Mouse (Mus musculus): ENCODE measurements around the gene Srp54a.
"Not testable (repeated sequence)": the region's sequence is repeated elsewhere in the genome, so short reads cannot be mapped to it uniquely, and the experiment has no call there.

Srp54a gene

DNA sequence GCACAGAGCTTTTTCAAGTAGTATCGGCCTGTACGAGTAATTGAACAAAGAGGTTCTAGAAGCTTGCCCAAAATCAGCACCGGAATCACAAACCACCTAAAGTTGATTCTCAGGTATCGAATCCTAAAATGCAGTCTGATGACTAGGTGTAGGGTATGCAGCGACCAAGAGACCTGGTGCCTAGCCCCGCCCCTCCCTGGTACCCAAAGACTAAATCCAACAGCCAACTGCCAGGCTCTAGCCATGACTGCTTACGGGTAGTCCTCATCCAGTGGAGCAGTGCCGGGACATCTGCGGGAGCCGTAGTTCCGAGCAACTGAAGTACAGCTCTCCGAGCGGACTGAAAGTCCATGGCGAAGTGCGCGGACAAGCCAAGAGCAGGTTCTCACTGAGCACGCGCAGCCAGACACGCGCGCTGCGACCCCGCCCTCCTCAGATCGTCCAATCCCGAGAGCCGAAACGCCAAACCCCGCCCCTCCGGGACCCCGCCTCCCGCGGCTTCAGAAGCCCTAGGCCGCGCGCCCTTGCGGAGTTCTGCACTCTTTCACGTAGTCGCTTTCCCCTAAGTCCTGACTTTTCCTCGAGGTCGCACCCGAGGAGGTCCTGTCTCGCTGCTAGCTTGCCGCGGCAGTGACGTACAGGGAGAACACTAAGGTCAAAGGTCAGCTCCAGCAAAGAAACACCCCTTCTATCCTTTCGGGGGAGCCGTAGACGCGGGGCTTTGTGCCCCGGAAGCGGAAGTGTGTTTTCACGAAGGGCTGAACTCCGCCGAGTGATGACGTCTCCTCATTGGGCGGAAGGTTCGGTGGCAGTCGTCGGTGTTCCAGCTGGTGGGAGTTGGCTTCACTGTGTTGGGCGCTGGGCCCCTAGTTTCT lies at the start of gene Srp54a, which contains the start of gene 2700097O09Rik:
Srp54a (plus strand) TSS at position 537 of the 875 bp plus-strand sequence.
2700097O09Rik (minus strand) TSS at position 385 of the 875 bp plus-strand sequence.
- DNase-seq (ENCODE audit: low spot score) = peak; percentile 78

DNA sequence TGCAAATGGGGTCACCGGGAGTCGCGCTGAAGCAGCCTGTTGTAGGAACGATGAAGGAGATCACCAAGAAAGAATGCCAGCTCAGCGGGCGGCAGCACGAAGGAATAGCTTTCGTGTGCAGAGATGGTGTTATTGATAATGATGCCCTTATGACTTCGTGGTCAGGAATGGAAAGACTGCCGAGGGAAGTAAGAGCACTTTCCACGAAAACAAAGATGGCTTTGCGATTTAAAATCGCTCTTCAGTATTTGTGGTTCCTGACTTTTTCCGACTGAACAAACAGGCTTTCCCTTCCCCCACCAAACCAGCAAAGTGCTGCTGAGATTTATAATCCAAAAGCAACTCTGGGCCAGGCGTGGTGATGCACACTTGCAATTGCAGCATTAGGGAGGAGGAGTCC lies 39.1 kb upstream of the Srp54a start:
- no peak for DNase-seq (ENCODE audit: low spot score)

DNA sequence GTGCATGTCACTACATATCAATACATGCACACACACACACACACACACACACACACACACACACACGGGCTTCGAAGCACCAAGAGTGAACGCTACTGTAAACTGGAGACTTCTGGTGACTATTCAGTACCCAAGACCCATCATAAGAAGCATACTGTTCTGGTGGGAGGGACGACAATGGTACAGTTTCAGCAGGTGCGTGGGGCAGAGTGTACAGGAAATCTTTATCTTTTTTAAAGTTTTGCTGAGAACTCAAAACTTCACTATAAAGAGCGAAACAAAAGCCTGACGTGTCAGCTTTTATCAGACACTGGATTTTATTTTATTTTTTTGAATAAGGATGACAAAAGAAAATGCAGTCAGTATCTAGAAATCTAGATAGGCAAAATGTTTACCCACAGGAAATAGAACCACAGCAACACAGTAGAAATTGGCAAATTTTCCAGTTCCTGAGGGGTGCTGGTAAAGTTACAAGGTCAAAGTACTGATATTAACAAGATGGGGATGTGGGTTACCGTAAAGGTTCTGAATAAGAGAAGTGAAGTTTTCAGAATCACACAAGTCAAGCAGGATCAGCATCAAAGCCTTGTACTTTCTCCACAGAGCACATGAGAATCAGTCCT lies 30.2 kb upstream of the Srp54a start:
- no peak for DNase-seq (ENCODE audit: low spot score)

DNA sequence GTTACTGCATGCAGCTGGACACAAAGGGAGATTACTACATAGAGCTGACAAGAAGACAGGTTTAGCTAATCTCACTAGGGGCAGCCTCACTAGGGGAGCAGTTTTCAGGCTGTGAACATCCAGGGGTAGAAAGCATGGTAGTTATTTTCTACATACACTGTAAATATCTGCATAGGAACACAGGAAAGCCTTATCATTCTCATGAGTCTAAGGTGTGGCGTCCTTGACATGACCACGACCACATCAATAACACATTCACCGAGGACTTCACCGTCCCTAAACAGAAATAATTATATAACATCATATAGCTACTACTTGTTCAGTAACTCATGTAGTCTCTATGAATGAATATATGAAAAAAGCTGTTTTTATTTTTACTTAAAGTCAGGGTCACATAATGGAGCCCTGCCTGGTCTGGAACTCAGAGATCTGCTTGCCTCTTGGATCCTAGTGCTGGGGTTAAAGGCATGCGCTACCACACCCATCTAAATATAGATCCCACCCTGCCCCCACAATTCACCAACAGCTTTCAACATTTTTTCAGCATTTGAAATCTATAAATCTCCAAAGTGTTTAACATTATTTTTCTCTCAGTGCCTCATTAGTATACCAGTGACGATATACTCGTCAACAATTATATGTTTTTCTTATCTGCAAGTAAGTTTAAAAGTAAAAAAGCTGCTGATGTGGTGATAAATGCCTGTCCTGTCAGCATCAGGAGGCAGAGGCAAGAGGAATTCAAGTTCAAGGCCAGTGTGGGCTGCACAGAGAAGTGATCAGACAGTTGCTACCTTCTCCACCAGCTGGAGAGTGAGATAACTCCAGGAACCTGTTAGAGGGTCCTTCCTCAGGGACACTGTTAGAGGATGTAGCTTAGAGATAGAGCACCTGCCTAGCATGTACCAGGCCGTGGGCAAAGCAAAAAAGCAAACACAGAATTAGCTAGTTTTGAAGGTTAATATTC lies 28.6 kb upstream of the Srp54a start:
- DNase-seq (ENCODE audit: low spot score) = no peak

DNA sequence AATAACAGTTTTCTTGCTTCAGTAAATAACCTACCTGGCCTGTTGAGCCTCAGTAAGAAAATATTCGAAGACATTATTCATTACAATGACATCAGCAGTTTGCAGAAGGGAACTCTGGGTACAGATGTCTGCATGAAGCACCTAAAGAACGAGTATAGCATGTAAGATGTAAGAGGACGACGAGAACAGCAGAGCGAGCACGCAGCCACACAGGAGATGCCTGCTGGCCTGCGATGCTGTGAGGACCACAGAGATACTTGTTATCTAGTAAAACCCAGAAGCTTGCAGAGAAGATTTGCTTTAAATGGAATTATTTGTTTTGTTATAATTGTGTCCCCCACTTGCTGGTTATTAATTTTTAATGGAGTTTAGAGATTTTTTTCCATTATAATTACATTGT lies 26.8 kb upstream of the Srp54a start:
- no peak for DNase-seq (ENCODE audit: low spot score)

DNA sequence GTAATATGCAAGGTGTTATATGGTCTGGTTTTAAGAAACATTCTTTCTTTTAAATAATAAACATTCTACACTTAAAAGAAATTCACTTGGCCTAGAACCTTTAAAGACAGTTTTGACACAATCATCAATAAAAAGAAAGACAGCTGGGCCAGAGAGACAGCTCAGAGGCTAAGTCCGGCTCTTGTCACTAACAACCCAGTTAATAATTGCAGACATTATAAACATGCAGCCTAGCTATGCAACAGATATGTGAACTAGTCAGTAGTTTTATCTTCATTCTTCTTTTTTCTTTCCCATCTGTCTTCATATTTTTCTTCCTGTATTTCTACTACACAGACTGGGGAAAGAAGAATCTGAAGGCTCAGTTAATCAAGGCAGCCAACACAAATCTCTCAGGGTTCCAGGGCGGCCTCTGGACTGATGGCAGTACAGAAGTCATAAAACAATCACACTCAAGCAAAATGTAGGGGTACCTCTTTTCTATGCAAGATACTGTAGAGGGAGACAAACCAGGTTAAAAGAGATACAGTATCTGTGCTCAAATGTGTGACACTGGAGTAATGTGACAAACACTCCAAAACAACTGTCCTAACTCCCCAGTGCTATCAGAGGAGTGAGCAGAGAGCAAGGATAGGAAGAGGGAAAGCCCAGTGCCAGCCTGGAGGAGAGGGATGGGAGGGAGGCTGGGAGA lies 25.4 kb upstream of the Srp54a start:
- no peak for DNase-seq (ENCODE audit: low spot score)

DNA sequence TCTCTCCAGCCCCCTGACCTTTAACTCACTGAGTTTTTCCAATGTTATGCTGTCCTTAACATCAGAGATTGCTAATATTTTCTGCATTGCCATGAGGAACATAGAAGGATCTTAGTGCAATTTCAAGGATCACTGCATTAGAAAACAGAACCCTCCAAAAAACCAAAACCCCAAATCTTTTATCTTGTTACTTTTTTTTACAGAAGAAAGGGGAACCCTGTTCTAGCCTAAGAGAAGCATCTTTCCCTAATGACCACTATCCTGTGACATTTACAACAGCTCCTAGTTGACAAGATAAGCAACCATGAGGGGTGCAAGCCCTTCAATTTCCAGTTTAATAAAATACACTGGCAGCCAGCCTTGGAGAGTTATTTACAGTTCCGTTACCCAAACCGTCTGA lies 23.4 kb upstream of the Srp54a start:
- no peak for DNase-seq (ENCODE audit: low spot score)

DNA sequence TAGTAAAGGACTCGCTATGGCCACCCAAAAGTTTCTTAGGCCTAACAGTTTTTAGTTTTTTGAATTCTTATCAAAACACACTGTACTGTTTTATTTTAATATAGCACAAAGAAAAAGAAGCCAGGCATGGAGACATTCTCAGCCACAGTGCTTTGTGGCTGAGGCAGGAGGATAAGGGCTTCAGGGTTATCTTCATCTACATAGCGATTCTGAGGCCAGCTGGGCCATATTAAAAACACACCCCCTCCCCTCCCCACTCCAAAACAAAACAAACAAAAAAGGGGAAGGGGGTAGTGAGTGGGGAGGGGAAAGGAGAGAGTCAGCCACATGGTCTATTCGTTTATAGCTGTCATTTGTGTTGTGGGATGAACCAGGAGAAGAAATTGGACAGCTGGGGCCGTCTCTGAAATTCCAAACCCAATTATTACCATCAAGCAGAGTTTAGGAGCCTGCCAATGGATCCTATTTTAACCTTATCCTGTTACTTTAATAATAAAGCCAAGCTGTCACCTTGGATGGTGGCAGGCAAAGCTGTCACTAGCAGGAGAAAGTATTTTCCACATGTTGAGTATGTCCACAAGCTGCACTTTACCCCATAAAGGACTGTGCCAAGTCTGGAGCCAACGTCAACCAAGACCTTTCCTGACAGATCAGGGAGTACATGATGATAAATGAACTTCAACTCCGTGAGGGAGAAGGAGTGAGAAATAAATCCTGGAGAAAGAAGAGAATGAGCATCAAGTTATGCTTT lies 21.0 kb upstream of the Srp54a start:
- DNase-seq (ENCODE audit: low spot score) = no peak

DNA sequence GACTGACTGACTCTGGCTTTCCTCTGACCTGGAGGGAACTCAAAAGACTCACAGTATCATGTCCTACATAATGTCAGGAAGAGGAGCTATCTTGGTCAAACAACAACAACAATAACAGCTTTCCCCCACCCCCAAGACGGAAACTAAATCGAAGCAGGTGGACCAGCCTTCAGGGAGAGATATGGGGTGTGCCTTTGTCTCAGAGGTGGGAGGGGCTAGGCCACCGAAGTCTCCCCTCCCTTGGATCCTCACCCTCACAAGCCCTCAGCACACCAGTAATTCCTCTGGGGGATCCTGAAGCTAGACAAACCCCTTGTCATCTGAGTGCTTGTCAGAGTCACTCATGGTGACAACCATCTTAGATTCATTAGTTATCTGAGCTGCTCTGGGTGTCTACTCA lies 20.2 kb upstream of the Srp54a start:
- no peak for DNase-seq (ENCODE audit: low spot score)

DNA sequence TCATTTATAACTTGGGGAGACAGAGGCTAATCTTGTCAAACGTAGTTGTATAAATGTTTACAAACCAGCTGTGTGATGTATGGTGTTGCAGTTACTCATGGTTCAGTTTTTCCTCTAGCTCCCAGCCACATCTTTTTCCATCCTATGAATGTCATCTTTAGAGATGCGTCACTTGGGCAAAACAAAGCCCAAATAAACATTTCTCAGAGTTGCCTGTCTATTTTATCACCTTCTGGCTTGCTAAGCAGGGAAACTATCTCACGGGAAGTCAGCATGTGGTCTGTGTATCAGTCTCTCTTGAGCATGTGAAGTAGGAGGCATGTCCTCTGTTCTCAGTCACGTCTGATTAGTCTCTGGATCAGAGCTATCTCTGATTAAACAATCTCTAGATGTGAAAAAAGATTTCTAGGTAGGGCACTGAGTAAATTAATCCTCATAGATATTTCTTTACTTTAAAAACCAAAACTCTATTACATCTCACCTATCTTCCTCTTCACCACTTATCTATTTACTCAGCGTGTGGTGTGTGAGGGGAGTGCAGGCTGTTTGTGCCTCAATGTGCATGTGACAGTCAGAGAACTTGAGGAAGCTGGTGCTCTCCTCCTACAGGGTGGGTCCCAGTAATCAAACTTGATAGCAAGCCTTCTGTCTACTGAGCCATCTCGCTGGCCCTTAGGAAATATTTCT lies 19.7 kb upstream of the Srp54a start:
- DNase-seq (ENCODE audit: low spot score) = no peak

DNA sequence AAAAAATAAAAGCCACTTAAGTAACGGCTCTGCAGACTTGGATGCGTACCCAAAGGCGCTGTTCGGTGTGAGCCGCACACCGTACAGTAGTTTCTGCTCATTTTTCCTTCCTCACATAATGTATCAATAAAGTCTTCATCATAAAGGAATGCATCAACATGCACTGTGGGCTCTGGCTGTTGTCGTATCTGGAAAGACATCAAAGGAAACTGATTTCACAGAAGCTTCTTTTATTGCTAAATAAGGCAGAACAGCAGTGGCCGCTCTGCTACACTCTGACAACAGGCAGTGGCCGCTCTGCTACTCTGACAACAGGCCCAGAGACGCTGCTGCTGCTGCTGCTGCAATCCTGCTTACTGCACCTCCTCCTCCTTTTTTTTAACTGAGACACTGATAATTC lies 19.1 kb upstream of the Srp54a start:
- no peak for DNase-seq (ENCODE audit: low spot score)

DNA sequence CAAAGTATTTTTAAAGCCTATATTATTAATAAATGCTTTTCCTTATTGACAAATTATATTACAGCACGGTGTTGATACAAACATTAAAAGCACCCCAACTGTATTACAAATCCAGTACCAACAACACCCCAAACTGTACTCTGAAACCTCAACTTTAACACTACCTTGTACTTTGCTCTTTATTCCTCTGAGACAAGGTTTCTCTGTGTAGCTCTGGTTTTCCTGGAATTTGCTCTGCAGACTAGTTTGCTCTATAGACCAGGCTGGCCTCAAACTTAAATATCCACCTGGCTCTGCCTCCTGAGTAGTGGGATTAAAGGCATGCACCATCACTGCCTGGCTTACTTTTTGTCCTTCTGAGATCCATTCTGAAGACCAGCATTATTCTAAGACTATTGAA lies 17.9 kb upstream of the Srp54a start:
- DNase-seq (ENCODE audit: low spot score) = no peak

DNA sequence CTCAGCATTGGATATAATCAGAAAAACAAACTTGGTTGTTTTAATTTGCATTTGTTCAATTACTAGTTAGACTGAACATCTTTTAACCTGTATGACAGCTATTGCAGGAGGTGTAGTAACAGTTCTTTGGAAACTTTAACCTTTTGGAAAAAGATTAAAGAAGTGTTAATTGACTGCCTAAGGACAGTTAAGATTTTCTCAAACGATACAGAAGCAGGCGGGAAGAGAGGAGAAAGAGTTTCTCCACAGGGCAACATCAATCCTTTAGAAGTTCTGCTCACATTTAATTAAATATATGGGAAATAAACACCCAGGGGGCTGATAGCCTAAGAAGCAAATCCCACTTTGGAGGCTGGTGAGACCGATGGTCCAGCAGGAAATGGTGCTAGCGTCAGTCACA lies 7.6 kb upstream of the Srp54a start:
- no peak for DNase-seq (ENCODE audit: low spot score)

DNA sequence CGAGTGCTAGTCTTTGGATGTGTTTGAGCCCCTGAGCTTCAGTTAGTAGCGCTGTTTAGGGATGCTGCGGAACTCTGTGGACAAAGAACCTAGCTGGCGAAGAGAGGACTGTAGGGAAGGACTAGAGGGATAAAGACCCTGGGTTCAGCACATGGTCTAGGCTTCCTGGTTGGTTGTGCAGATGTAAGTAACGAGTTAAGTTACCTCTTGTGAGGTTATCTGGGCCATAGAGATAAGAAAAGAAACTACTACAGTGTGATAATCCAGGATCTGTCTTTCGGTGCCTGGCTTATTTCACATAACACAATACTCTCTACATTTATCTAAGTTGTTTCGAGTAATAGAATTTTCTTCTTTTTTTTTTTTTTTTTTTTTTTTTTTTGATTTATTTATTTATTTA lies 6.4 kb upstream of the Srp54a start:
- no peak for DNase-seq (ENCODE audit: low spot score)

DNA sequence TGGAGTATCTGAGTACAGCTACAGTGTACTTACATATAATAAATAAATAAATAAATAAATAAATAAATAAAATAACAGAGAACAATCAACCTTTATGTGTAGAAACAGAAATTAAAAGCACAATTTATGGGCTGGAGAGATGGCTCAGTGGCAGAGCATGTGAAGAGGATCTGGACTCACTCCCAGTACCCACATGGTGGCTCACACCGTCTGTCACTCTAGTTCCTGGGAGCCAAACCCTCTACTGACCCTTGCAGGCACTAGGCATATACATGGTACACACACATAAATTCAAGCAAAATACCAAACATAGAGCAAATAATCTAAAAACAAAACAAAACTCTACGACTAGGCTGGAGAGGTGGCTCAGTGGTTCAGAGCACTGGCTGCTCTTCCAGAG lies 4.8 kb upstream of the Srp54a start:
- no peak for DNase-seq (ENCODE audit: low spot score)

DNA sequence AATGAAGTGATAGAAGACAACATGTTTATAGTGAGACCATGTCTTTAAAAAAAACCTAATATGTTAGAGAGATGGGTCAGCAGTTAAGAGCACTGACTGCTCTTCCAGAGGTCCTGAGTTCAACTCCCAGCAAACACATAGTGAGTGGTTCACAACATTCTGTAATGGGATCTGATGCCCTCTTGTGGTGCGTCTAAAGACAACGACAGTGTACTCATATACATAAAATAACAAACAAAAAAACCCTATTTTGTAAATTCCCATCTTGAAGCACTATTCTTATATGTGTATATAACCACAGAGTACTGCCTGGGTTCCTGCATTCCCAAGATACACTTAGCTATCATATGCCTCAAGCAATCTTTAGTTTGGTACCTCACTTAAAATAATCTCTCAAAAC lies 1.4 kb upstream of the Srp54a start:
- DNase-seq (ENCODE audit: low spot score) = not testable (repeated sequence)

DNA sequence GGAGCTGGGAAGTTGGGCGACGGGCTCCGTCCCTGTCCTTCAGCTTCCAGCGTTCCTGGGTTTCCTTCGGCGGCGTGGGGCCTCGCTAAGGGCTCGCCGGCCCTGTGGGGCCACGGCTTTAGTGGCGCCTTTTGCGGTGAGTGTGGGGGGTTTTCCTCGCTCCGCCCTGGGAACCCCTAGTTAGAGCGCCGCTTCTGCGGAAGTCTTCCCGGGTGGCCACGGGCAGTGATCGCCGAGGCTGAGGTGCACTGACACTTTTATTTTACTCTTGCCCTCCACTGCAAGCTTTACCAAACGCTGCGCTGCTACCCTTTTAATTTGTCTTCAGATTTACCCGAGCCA lies 510 bp downstream of the Srp54a start:
- not testable (repeated sequence) for DNase-seq (ENCODE audit: low spot score)

DNA sequence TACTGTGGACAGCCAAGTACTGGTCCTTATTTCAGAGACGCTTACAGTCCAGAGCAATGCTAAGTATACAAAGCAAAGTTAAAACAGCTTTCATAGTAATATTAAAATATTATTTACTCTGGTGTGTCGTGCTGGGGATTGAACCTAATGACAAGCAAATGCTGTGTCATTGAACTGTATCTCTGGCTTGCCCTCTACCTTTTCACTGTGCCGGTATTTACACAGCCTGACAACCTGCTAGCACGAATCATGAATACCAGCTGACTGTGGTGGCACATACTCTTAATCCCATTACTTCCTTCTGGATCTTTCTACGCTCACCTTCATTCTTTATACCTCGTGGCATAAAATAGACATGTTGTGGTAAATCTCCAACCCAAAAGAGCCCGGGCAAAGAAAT lies 12.1 kb downstream of the Srp54a start:
- DNase-seq (ENCODE audit: low spot score) = not testable (repeated sequence)

DNA sequence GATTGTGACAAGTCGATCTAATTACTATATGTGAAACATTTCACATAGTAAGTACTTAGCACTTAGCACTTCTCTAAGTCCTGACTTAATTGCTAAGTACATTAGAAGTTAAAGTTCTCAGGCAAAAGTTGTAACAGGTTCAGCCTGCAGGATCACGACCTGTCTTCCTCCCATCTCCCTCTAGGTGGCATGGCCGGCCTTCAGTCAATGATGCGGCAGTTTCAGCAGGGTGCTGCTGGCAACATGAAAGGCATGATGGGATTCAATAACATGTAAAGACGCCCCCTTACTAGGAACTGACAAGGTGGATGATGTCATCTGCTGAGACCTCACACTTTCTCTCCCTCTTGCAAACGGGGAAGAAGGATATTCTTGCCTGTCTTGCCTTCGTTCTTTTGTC lies 32.6 kb downstream of the Srp54a start:
- not testable (repeated sequence) for DNase-seq (ENCODE audit: low spot score)

DNA sequence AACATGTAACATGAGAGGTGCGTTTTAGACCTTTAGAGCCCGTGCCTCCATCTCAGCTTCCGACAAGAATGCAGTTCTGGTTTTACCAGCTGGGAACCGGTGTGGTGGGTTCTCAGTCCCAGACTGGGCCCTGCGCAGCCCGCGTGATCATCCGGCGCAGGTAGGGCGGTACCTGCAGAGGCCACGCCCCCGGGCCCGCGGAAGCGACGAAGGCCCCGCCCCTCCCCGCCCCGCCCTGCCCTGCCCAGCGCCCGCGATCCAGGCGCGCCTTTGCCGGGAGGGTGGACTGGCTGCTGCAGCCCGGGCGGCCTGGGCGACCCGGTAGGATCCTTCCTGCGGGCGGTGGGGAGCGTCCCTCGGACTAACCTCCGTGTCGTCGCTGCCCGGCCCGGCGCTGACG lies 44.2 kb downstream of the Srp54a start, which contains the start of gene Fam177a:
Fam177a (plus strand) TSS at position 228 of the 400 bp plus-strand sequence.
- not testable (repeated sequence) for DNase-seq (ENCODE audit: low spot score)

Data from layer of hippocampus, adult 9-10 months (tissue).